Mouse (Mus musculus) brain, adult 2 months (tissue): Measurements from ENCODE around the gene Caap1.

Source experiments
- DNase-seq: peaks from one replicate; pipeline ENCODE4 v3.0.0; 2011; ENCODE audit warnings: low read depth, low spot score

Gene Caap1

DNA sequence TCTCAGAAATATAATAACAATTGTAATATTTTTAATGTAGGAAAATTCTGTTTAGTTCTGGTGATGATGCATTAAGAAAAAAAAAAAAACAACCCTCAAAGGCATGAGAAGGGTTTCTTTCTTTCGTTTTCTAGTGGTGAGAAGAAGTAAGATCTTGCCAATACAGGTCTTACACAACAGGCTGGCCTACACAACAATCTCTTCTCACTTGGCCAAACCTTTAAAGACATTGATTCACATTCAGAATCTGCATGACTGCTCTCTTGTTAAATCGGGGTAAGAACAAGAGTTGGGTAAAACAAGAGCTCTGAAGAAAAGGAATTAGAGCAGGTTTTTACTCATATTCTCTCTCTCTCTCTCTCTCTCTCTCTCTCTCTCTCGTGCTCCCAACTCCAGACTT lies 41.2 kb downstream of the Caap1 start:
- no peak for DNase-seq

DNA sequence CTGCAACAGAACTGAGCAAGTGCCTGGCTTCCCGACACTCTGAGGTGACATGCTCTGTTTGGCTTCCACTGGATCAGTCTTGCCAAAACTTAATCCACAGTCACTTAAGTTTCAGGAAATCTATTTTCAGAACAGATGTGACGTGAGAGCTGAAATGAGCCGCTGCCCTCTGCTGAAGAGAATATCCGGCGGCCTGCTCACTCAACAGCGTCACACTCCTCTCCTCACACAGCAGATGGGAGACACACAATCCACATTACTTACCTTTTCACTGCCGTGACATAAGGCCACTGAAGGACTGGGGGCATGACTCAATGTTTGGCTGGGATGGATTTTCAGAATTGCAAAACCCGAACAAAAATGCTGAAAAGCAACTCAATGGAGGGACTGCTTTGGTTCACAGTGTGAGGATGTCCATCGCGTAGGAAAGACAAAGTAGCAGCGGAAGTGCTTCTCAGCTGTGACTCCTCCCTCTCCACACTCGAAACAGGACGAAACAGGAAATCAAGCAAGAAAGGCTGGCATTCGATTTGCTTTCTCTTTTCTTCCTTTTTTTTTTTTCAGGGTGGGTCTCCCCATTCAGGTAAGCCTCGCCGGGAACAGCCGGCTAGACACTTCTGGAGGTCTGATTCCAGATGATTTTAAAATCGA lies 79.7 kb downstream of the Caap1 start:
- peak; percentile 30 for DNase-seq

DNA sequence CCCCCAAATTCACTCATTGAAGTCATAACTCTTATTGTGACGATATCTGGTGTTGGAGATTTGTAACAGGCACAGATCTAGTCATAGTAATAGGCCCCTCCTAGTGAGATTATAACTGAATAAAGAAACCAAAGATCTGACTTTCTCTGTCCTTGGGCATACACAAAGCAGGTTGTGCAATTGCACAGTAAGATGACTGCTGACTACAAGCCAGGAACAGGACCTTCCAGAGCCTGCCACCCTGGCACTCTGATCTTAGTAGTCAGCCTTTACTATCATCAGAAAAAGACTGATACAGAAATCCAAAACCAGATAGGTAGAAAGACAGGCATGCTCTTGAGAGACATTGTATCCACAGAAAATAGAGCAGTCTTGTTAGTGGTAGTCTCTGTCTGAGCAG lies 83.3 kb downstream of the Caap1 start:
- no peak for DNase-seq

DNA sequence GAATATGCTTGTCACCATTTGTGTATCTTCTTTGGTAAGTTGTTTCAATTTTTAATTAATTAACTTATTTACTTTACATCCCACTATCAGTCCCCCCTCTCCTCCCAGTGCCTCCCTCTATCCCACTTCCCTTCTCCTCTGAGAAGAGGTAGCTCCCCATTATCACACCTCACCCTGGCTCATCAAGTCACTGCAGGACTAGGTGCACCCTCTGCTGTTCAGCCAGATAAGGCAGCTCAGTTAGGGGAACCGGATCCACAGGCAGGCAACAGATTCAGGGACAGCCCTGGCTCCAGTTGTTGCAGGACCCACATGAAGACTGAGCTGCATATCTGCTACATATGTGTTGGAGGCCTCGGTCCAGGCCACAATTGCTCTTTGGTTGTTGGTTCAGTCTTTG lies 97.2 kb downstream of the Caap1 start:
- no peak for DNase-seq

DNA sequence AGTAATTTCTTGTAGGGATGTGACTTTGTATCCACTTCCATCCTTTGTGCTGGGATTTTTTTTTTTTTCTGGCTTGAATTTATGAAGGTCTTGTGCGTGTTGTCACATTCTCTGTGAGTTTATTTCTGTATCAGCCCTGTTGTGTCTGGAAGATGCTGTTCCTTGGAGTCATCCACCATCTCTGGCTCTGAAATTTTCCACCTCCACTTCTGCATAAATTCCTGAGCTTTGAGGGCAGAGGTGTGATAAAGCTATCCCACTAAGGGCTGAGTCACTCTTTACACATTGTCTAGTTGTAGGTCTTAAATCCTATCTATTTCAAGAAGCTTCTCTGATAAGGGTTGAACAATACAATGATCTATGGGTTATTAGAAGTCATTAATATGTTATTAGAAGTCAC lies 101.7 kb downstream of the Caap1 start:
- DNase-seq = peak; percentile 86
